Mouse (Mus musculus): ENCODE data around the gene Phb2. TPM values are rescaled to one million over a fixed set of nuclear protein-coding genes. Genes with fewer than 3 reads are reported as not detected.
A peak's percentile ranks its signal among the peaks of the same experiment; 100 is the strongest.

The Phb2 gene
- polyA plus RNA-seq, 1 experiment = 104 TPM

DNA sequence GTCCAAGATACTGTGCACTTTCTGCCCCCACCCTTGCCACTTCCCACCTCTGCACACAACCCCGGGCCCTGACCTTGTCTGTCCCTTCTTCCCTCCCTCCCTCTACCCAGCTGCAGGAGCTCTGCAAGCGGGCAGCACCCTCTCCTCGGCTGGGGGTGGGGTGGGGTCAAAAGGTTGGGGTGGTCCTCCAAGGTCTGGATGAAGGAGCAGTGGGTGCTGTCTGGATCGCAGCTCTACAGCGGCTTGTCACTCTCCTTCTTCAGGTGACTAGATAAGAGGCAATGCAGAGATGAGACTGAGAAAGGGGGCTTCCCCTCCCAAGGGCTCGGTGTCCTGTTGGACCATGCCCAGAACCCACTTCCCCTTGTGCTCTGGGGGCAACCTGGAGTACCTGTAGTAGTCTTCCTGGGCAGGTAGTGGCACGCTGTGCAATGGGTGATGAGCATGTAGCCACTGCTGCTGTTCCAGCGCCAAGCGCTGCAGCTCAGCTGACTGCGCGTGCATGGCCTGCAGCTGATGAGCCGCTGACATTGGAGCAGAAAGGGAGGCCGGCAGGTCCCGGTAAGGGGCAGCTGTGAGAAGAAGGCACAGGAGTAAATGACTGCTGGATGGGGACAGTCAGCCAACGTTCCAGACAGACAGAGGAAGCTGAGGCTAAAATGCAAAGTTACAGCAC, 30.8 kb downstream of the Phb2 start:
- H3K27ac ChIP-seq (ENCODE audit: insufficient read depth, low read length) = no peak overlapping the region
- TF ChIP-seq POLR2A (IDR thresholded peaks at IDR 0.05; ENCODE audit: extremely low read depth, insufficient read depth, low read length) = no peak
- no peak for TF ChIP-seq CTCF (IDR thresholded peaks at IDR 0.05; ENCODE audit: extremely low read depth, insufficient read depth, low read length)
- H3K4me3 ChIP-seq (ENCODE audit: insufficient read depth, low read length) = no peak overlapping the region
- peaks cover 2% of the 10 kb centered on the region for H3K4me1 ChIP-seq (ENCODE audit: control insufficient read depth, insufficient read depth, low read length)

DNA sequence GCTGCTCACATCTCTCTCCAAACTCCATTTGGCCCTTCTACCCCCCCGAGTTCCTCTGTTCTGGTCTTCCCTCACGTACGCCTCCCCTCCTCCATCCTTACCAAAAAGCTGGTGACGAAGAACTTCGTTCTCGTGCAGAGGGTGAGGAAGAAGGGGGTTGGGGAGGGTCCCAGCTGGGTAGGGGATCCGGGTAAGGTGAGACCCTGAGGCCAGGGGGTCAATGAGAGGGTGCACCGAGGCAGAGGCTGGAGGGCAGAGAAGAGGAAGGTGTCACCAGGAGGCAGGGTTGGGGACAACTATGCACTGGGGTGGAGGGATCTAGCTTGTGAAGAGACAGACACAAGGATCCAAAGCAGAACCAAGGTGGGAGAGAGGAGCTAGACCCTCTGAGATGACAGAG, 31.5 kb downstream of the Phb2 start:
- H3K4me3 ChIP-seq (ENCODE audit: insufficient read depth, low read length) = no peak overlapping the region
- H3K27ac ChIP-seq (ENCODE audit: insufficient read depth, low read length) = no peak overlapping the region
- peaks cover 2% of the 10 kb centered on the region for H3K4me1 ChIP-seq (ENCODE audit: control insufficient read depth, insufficient read depth, low read length)
- no peak for TF ChIP-seq POLR2A (IDR thresholded peaks at IDR 0.05; ENCODE audit: extremely low read depth, insufficient read depth, low read length)
- TF ChIP-seq CTCF (IDR thresholded peaks at IDR 0.05; ENCODE audit: extremely low read depth, insufficient read depth, low read length) = no peak

DNA sequence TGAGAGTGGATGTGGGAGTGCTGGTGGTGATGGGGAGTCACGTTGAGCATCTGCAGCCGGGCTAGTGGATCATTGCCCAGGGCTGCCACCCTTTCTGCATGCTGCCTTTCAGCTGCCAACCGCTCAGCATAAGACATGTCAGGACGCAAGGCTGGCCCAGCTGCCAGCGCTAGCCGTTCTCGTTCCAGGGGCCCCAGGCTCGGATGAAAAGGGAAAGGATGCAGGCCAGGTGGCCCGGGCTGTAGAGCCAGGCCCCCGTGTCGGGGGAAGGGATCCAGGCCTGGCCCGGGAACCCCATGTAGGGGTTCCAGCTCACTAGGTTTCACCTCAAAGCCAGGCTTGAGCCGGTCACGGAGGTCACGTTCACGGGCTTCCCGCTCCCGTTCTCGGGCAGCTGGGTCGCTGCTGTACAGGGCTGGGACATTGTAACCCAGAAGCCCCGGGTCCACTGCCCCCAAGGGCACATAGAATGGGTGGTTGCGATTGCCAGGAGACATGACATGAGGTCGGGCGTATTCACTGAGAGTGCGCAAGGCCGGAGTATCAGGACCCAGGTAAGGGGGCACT, 32.7 kb downstream of the Phb2 start:
- Histone ChIP-seq H3K4me3 (ENCODE audit: insufficient read depth, low read length) (peak overlapping the region; percentile 40; the same call in 1 of the 2 replicates), H3K4me1 (ENCODE audit: control insufficient read depth, insufficient read depth, low read length) (peaks cover 1% of the 10 kb centered on the region), H3K27ac (ENCODE audit: insufficient read depth, low read length) (peak overlapping the region; percentile 3)
- TF ChIP-seq POLR2A (IDR thresholded peaks at IDR 0.05; ENCODE audit: extremely low read depth, insufficient read depth, low read length) (no peak), CTCF (IDR thresholded peaks at IDR 0.05; ENCODE audit: extremely low read depth, insufficient read depth, low read length) (no peak)

DNA sequence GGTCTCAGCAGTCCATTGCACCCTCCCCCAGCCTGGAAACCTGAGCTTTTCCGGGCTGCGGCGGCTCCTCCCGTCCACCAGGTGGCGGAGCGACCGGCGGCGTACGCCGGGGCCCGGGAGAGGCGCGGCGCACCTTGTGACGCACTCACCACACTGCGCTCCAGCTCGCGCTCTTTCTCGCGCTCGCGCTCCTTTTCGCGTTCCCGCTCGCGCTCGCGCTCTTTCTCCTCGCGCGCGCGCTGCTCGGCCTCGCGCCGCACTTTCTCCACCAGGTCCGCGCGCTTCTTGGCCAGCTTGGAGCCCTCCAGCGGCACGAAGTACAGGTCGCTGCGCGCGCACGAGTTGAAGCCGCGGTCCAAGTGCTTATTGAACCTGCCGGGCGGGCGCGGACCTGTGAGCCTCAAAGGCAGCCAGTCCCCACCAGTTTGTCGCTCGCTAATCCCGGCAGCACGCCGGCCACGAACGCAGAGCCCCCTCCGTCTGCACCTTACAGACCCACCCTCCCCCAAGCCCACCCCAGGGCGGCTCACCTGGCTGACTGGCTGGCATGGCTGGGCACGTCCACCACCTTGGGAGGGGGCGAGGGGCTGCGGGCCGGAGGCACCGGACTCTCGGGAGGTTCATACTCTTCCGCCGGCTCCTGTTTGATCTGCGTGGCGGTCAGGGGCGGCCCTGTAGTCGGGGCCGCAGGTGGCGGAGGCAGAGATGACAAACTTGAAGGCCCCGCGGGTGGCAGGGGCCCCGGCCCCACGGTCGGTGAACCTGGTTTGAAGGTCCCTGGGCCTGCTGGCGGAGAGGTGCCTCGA, 33.6 kb downstream of the Phb2 start:
- peak; percentile 55 for TF ChIP-seq CTCF (IDR thresholded peaks at IDR 0.05; ENCODE audit: extremely low read depth, insufficient read depth, low read length)
- peak; percentile 56 for TF ChIP-seq POLR2A (IDR thresholded peaks at IDR 0.05; ENCODE audit: extremely low read depth, insufficient read depth, low read length)
- peak overlapping the region; percentile 5 for H3K27ac ChIP-seq (ENCODE audit: insufficient read depth, low read length)
- no peaks in the 10 kb centered on the region; the same call in 1 of the 2 replicates for H3K4me1 ChIP-seq (ENCODE audit: control insufficient read depth, insufficient read depth, low read length)
- H3K4me3 ChIP-seq (ENCODE audit: insufficient read depth, low read length) = peak overlapping the region; percentile 40

DNA sequence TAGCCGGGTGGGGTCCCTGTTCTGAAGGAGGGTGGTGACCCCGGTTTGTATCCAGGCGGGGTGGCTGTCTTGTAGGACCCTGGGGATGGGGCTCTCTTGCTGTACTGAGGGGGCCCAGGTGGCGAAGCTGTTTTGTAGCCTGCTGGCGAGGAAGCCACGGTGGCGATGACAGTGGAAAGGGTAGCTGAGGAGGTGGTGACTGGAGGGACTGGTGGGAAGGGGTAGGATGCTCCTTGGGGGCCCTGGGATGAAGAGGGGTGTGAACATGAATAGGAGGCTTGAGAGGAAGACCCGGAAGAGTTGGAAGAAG, 34.1 kb downstream of the Phb2 start:
- Histone ChIP-seq H3K27ac (ENCODE audit: insufficient read depth, low read length) (peak overlapping the region; percentile 5), H3K4me3 (ENCODE audit: insufficient read depth, low read length) (peak overlapping the region; percentile 40), H3K4me1 (ENCODE audit: control insufficient read depth, insufficient read depth, low read length) (no peaks in the 10 kb centered on the region; the same call in 1 of the 2 replicates)
- TF ChIP-seq POLR2A (IDR thresholded peaks at IDR 0.05; ENCODE audit: extremely low read depth, insufficient read depth, low read length) (no peak), CTCF (IDR thresholded peaks at IDR 0.05; ENCODE audit: extremely low read depth, insufficient read depth, low read length) (no peak)

DNA sequence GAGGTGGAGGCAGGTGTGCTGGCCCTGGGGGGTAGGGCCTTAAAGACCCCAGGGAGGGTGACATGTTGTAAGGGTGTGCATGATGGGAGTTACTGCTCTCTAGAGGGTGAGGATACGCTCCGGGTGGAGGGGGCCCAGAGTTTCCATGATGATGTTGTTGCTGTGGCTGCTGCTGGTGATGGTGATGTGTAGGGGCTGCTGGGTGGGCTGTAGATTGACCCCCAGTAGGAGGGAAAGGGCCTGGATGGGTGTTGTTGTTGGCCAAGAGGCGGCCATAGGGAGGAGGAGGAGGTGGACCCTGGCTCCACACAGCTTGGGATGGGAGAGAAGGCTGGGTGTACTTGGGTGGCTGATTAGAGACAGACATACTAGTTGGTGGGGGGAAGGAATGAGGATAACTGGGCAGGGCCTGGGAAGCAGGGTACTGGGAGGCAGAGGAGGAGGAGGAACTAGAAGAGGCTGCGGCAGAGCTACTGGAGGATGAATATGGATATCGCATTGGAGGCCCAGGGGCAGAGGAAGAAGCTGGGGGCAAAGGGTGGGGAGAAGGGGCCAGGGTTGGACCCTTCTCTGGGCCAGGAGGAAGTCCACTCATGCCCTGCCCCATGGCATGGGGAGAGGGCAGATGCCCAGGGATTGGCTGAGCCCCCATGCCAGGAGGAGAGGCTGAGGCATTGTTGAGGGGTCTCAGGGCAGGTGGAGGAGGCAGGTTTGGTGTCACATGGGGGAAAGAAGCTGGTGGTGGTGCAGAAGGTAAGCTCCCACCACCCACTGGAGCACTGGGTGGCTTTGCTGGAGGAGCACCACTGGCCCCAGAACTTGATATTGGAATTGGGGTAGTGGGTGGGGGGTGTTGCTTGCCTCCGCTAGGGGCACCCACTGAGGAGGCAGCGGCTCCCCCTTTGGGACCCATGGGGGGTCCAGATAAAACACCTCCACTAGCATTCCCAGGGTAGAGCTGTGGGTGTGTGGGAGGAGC, 34.8 kb downstream of the Phb2 start:
- Histone ChIP-seq H3K4me1 (ENCODE audit: control insufficient read depth, insufficient read depth, low read length) (no peaks in the 10 kb centered on the region; the same call in 1 of the 2 replicates), H3K4me3 (ENCODE audit: insufficient read depth, low read length) (peak overlapping the region; percentile 40; the same call in 1 of the 2 replicates), H3K27ac (ENCODE audit: insufficient read depth, low read length) (no peak overlapping the region)
- TF ChIP-seq CTCF (IDR thresholded peaks at IDR 0.05; ENCODE audit: extremely low read depth, insufficient read depth, low read length) = no peak
- TF ChIP-seq POLR2A (IDR thresholded peaks at IDR 0.05; ENCODE audit: extremely low read depth, insufficient read depth, low read length) = no peak

DNA sequence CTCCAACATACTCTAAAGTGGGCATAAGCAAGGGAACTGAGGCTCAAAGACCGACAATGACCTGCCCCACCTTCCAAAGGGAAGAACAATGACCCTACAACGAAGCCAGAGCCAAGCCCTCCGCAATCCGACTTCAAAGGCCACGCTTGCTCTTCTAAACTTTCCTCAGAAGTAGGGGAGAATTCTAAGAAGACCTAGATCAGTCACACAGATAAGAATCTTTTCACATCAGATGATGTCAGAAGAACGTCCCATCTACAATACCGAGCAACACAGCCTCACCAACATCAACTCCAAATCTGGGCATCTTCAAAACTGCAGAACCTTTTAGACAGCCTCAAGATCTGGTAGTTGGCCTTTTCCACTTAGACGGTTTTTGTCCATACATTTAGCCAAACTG, 38.3 kb downstream of the Phb2 start:
- Histone ChIP-seq H3K27ac (ENCODE audit: insufficient read depth, low read length) (no peak overlapping the region), H3K4me1 (ENCODE audit: control insufficient read depth, insufficient read depth, low read length) (peaks cover 4% of the 10 kb centered on the region), H3K4me3 (ENCODE audit: insufficient read depth, low read length) (no peak overlapping the region)
- TF ChIP-seq POLR2A (IDR thresholded peaks at IDR 0.05; ENCODE audit: extremely low read depth, insufficient read depth, low read length) (no peak), CTCF (IDR thresholded peaks at IDR 0.05; ENCODE audit: extremely low read depth, insufficient read depth, low read length) (no peak)

DNA sequence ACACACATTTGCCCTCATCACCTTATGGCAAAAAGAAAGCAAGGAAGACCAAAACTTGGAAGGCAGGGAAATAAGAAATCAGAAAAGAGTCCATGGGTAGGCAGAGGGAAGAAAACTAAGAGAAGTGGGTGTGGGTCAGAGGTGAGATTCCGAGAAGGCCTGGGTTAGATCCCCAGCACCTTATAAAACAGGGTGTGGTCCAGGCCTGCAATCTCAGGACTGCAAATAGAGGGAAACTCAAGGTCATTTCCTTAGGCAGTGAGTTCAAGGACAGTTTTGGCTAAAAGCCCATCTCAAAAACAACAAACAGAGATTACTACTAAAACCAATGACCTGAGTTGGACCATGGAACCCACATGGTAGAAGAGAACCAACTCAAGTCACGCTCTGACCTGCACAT, 41.7 kb downstream of the Phb2 start:
- no peak overlapping the region for H3K4me3 ChIP-seq (ENCODE audit: insufficient read depth, low read length)
- peaks cover 6% of the 10 kb centered on the region for H3K4me1 ChIP-seq (ENCODE audit: control insufficient read depth, insufficient read depth, low read length)
- H3K27ac ChIP-seq (ENCODE audit: insufficient read depth, low read length) = no peak overlapping the region
- TF ChIP-seq CTCF (IDR thresholded peaks at IDR 0.05; ENCODE audit: extremely low read depth, insufficient read depth, low read length) (no peak), POLR2A (IDR thresholded peaks at IDR 0.05; ENCODE audit: extremely low read depth, insufficient read depth, low read length) (no peak)

DNA sequence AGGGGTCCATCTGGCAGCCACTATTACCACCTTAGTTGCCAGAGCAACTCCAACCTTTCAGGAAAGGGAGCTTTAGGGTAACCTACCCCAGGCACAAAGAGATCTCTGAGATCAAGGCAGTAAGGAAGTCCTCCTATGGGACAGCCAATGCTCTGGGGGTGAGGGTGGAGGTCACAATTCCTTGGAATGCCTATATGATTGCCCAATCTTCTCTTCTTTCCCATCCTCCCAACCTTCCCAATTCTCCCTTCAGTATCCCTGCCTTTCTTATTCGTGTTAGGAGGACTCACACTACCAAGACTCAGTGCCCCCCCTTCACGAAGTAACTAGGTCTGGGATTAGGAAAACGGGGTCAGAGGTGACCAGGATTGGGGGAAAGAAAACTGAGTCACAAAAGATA, 43.2 kb downstream of the Phb2 start:
- Histone ChIP-seq H3K4me1 (ENCODE audit: control insufficient read depth, insufficient read depth, low read length) (peaks cover 6% of the 10 kb centered on the region), H3K27ac (ENCODE audit: insufficient read depth, low read length) (peak overlapping the region; percentile 49), H3K4me3 (ENCODE audit: insufficient read depth, low read length) (peak overlapping the region; percentile 85)
- no peak for TF ChIP-seq POLR2A (IDR thresholded peaks at IDR 0.05; ENCODE audit: extremely low read depth, insufficient read depth, low read length)
- no peak for TF ChIP-seq CTCF (IDR thresholded peaks at IDR 0.05; ENCODE audit: extremely low read depth, insufficient read depth, low read length)

All from cortical plate, adult 2 months (tissue).